Comparison of ENCODE assay signal across 9 mouse cellular contexts in the genomic region with DNA sequence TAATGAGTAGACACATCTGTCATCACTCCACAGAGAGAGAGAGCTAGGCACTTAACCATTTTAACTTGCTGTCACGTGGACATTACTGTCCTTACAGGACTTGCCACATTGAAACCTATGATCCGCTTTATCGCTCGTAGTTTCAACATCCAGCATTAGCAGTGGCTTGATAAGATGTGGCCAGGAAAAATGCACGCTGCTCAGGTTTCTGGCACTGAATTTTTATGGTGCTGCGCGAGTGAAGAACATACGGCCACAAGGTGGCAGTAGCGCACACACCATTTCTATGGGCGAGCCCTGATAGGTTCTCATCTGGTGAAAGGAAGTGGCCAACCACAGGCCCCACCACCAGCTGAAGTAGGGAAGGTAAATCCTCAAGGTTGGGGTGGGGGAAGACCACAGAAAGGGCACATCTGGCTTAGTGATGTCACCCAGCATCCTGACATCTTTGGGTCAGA. TPM values are rescaled to one million over a fixed set of nuclear protein-coding genes. Genes with fewer than 3 reads are reported as not detected.
DNase-seq lines count a peak whose midpoint lies in the region; ATAC-seq and TF ChIP-seq lines count a peak whose summit lies in the region.
"Had no signal": no experiment of that assay in that cellular context is flagged by ENCODE, and none has a peak within 500 bp of the region (broad histone marks: within the 10 kb centered on the region; RNA-seq: fewer than 3 reads in every experiment).

No protein-coding gene starts in this region.

- H3K36me3 ChIP-seq in forebrain, embryonic 11.5 days (ENCODE audit: control insufficient read depth, insufficient read depth, low read length): no peaks in the 10 kb centered on the region; the same call in 1 of the 2 replicates
- H3K36me3 ChIP-seq in heart, embryonic 16.5 days (ENCODE audit: control insufficient read depth, insufficient read depth): 0 out of 2 replicates have a peak, but pooled peaks cover 2% of the 10 kb centered on the region
- peaks cover 16% of the 10 kb centered on the region for H3K36me3 ChIP-seq in liver, embryonic 15.5 days (replicated peaks)
- peaks cover 14% of the 10 kb centered on the region; the same call in 1 of the 2 replicates for H3K36me3 ChIP-seq in neural tube, embryonic 12.5 days
- no peaks in the 10 kb centered on the region for H3K36me3 ChIP-seq in stomach, postnatal 0 days (ENCODE audit: control insufficient read depth, insufficient read depth, low read length)

- no peak overlapping the region for H3K4me3 ChIP-seq in forebrain, embryonic 11.5 days (ENCODE audit: low read depth, low read length)
- no peak overlapping the region for H3K4me3 ChIP-seq in heart, embryonic 16.5 days (ENCODE audit: low read length)
- no peak overlapping the region for H3K4me3 ChIP-seq in liver, embryonic 15.5 days (replicated peaks)
- H3K4me3 ChIP-seq in neural tube, embryonic 12.5 days: no peak overlapping the region
- no peak overlapping the region for H3K4me3 ChIP-seq in stomach, postnatal 0 days (ENCODE audit: low read depth, low read length)
- H3K4me3 ChIP-seq: embryonic facial prominence, embryonic 12.5 days had no signal

- DNase-seq in CD4-positive, CD25-positive, alpha-beta regulatory T cell, adult 2 months (ENCODE audit: low read depth, low spot score): peak; percentile 96
- peak; percentile 65 for DNase-seq in c-Kit-negative CD71-positive TER-119-positive erythroid progenitor cells, embryonic 14.5 days (ENCODE audit: low read depth, low spot score)
- peak; percentile 87 for DNase-seq in forebrain, embryonic 11.5 days (ENCODE audit: low spot score)
- peak; percentile 89 to 95 for DNase-seq in kidney, postnatal 25 days
- DNase-seq in stomach, postnatal 0 days (ENCODE audit: low spot score): peak; percentile 88

- H3K9ac ChIP-seq in forebrain, embryonic 11.5 days (ENCODE audit: low read length): no peak overlapping the region
- no peak overlapping the region for H3K9ac ChIP-seq in heart, embryonic 16.5 days (ENCODE audit: low read length)
- no peak overlapping the region for H3K9ac ChIP-seq in liver, embryonic 15.5 days
- no peak overlapping the region for H3K9ac ChIP-seq in neural tube, embryonic 12.5 days
- H3K9ac ChIP-seq in stomach, postnatal 0 days (ENCODE audit: low read length): no peak overlapping the region
- H3K9ac ChIP-seq: embryonic facial prominence, embryonic 12.5 days had no signal

- 19% methylated on average over 10 of the region's 10 CpGs for WGBS in forebrain, embryonic 11.5 days
- 1% methylated on average over 10 of the region's 10 CpGs for WGBS in heart, embryonic 16.5 days
- 2% methylated on average over 10 of the region's 10 CpGs for WGBS in liver, embryonic 15.5 days (ENCODE audit: insufficient replicate concordance)
- 18% methylated on average over 10 of the region's 10 CpGs for WGBS in neural tube, embryonic 12.5 days
- WGBS in stomach, postnatal 0 days: 6% methylated on average over 10 of the region's 10 CpGs

- H3K9me3 ChIP-seq in forebrain, embryonic 11.5 days (ENCODE audit: control insufficient read depth, low read length): no peaks in the 10 kb centered on the region
- H3K9me3 ChIP-seq in heart, embryonic 16.5 days (replicated peaks; ENCODE audit: control insufficient read depth, low read length): no peaks in the 10 kb centered on the region
- H3K9me3 ChIP-seq in liver, embryonic 15.5 days (replicated peaks): no peaks in the 10 kb centered on the region
- no peaks in the 10 kb centered on the region for H3K9me3 ChIP-seq in neural tube, embryonic 12.5 days
- no peaks in the 10 kb centered on the region for H3K9me3 ChIP-seq in stomach, postnatal 0 days (ENCODE audit: control insufficient read depth, low read length)
- H3K9me3 ChIP-seq: embryonic facial prominence, embryonic 12.5 days had no signal

- H3K27me3 ChIP-seq in forebrain, embryonic 11.5 days (ENCODE audit: control insufficient read depth, insufficient read depth, low read length): no peaks in the 10 kb centered on the region
- no peaks in the 10 kb centered on the region for H3K27me3 ChIP-seq in heart, embryonic 16.5 days (ENCODE audit: control insufficient read depth, insufficient read depth, low read length)
- no peaks in the 10 kb centered on the region for H3K27me3 ChIP-seq in liver, embryonic 15.5 days
- H3K27me3 ChIP-seq in neural tube, embryonic 12.5 days (replicated peaks): no peaks in the 10 kb centered on the region
- no peaks in the 10 kb centered on the region for H3K27me3 ChIP-seq in stomach, postnatal 0 days (ENCODE audit: control insufficient read depth, insufficient read depth, low read length)
- H3K27me3 ChIP-seq: embryonic facial prominence, embryonic 12.5 days had no signal

- no peak overlapping the region for H3K27ac ChIP-seq in forebrain, embryonic 11.5 days (ENCODE audit: low read depth, low read length)
- no peak overlapping the region; the same call in 1 of the 2 replicates for H3K27ac ChIP-seq in heart, embryonic 16.5 days (ENCODE audit: low read length)
- H3K27ac ChIP-seq in liver, embryonic 15.5 days (replicated peaks): no peak overlapping the region
- H3K27ac ChIP-seq in neural tube, embryonic 12.5 days: no peak overlapping the region
- H3K27ac ChIP-seq in stomach, postnatal 0 days (replicated peaks): no peak overlapping the region
- H3K27ac ChIP-seq: embryonic facial prominence, embryonic 12.5 days had no signal

- no peak for TF ChIP-seq EP300 in stomach, postnatal 0 days (optimal IDR thresholded peaks at IDR 0.05)

- ATAC-seq in forebrain, embryonic 11.5 days (replicated peaks; ENCODE audit: low FRiP score): peak; percentile 85
- ATAC-seq in heart, embryonic 16.5 days (replicated peaks; ENCODE audit: extremely low read depth, insufficient read depth, low FRiP score): peak; percentile 82
- ATAC-seq in liver, embryonic 15.5 days (ENCODE audit: insufficient read depth): peak; percentile 56
- ATAC-seq in neural tube, embryonic 12.5 days (ENCODE audit: low FRiP score, low read depth): peak; percentile 83
- peak; percentile 81 for ATAC-seq in stomach, postnatal 0 days (ENCODE audit: low FRiP score, low TSS enrichment)

- no peaks in the 10 kb centered on the region for H3K4me1 ChIP-seq in forebrain, embryonic 11.5 days (replicated peaks; ENCODE audit: control insufficient read depth, insufficient read depth, low read length)
- peaks cover 5% of the 10 kb centered on the region for H3K4me1 ChIP-seq in heart, embryonic 16.5 days (ENCODE audit: control insufficient read depth, insufficient read depth, low read length)
- H3K4me1 ChIP-seq in liver, embryonic 15.5 days (replicated peaks): peaks cover 8% of the 10 kb centered on the region; the same call in 1 of the 2 replicates
- peaks cover 5% of the 10 kb centered on the region; the same call in 1 of the 2 replicates for H3K4me1 ChIP-seq in neural tube, embryonic 12.5 days
- H3K4me1 ChIP-seq in stomach, postnatal 0 days (replicated peaks; ENCODE audit: control insufficient read depth, insufficient read depth): no peaks in the 10 kb centered on the region
- H3K4me1 ChIP-seq: embryonic facial prominence, embryonic 12.5 days had no signal

- no peak overlapping the region for H3K4me2 ChIP-seq in forebrain, embryonic 11.5 days (ENCODE audit: low read depth, low read length, severe bottlenecking)
- peak overlapping the region; percentile 52 for H3K4me2 ChIP-seq in heart, embryonic 16.5 days (ENCODE audit: low read depth, low read length)
- H3K4me2 ChIP-seq in liver, embryonic 15.5 days: no peak overlapping the region
- H3K4me2 ChIP-seq in neural tube, embryonic 12.5 days (replicated peaks): no peak overlapping the region
- peak overlapping the region; percentile 6; the same call in 1 of the 2 replicates for H3K4me2 ChIP-seq in stomach, postnatal 0 days (replicated peaks; ENCODE audit: low read depth)
- H3K4me2 ChIP-seq: embryonic facial prominence, embryonic 12.5 days had no signal

- peak; percentile 96 for TF ChIP-seq CTCF in stomach, postnatal 0 days (IDR thresholded peaks at IDR 0.05; ENCODE audit: low read depth)

RNA-seq across cellular contexts. Expression of gene Cisd2, which starts 21.5 kb away (rescaled TPM):
- polyA plus RNA-seq in forebrain, embryonic 11.5 days (2014; fragmentation: Nextera tagmentation; extraction: Ambion mirVana): 86.3 and 99.7 TPM in 2 replicates
- 51.8 and 52.0 TPM in 2 replicates for polyA plus RNA-seq in heart, embryonic 16.5 days (2015; fragmentation: Nextera tagmentation; extraction: Ambion mirVana)
- 27.7 and 28.9 TPM in 2 replicates for polyA plus RNA-seq in liver, embryonic 15.5 days (2015; fragmentation: Nextera tagmentation; extraction: Ambion mirVana)
- polyA plus RNA-seq in neural tube, embryonic 12.5 days (2016; fragmentation: Nextera tagmentation; extraction: Ambion mirVana): 75.6 and 78.2 TPM in 2 replicates
- 34.2 and 35.5 TPM in 2 replicates for polyA plus RNA-seq in stomach, postnatal 0 days (2015; fragmentation: Nextera tagmentation; extraction: Ambion mirVana)

RNA-seq across cellular contexts. Expression of gene Ube2d3, which starts 35.7 kb away (rescaled TPM):
- polyA plus RNA-seq in forebrain, embryonic 11.5 days (2014; fragmentation: Nextera tagmentation; extraction: Ambion mirVana): 621 and 646 TPM in 2 replicates
- polyA plus RNA-seq in heart, embryonic 16.5 days (2015; fragmentation: Nextera tagmentation; extraction: Ambion mirVana): 424 and 489 TPM in 2 replicates
- 216 and 230 TPM in 2 replicates for polyA plus RNA-seq in liver, embryonic 15.5 days (2015; fragmentation: Nextera tagmentation; extraction: Ambion mirVana)
- 461 and 494 TPM in 2 replicates for polyA plus RNA-seq in neural tube, embryonic 12.5 days (2016; fragmentation: Nextera tagmentation; extraction: Ambion mirVana)
- 420 and 430 TPM in 2 replicates for polyA plus RNA-seq in stomach, postnatal 0 days (2015; fragmentation: Nextera tagmentation; extraction: Ambion mirVana)

RNA-seq across cellular contexts. Expression of gene Slc9b1, which starts 54.4 kb away (rescaled TPM):
- polyA plus RNA-seq in forebrain, embryonic 11.5 days (2014; fragmentation: Nextera tagmentation; extraction: Ambion mirVana): 0.55 TPM in 1 of 2 replicates, not detected in the other
- polyA plus RNA-seq in heart, embryonic 16.5 days (2015; fragmentation: Nextera tagmentation; extraction: Ambion mirVana): not detected in 2 replicates
- polyA plus RNA-seq in liver, embryonic 15.5 days (2015; fragmentation: Nextera tagmentation; extraction: Ambion mirVana): not detected in 2 replicates
- not detected in 2 replicates for polyA plus RNA-seq in neural tube, embryonic 12.5 days (2016; fragmentation: Nextera tagmentation; extraction: Ambion mirVana)
- polyA plus RNA-seq in stomach, postnatal 0 days (2015; fragmentation: Nextera tagmentation; extraction: Ambion mirVana): 0.07 and 0.08 TPM in 2 replicates

Comparison
In these comparisons a context has a peak if more than half of its experiments do, and no peak if none do; other contexts are left out.
1. H3K4me2 ChIP-seq: peak in heart, embryonic 16.5 days (single experiment) and stomach, postnatal 0 days (single experiment); none in forebrain, embryonic 11.5 days (single experiment), liver, embryonic 15.5 days (single experiment) and neural tube, embryonic 12.5 days (single experiment).
2. Peak in every context shown above with its lines, with median percentiles within 50 percentile points of each other: DNase-seq and ATAC-seq.